Mouse (Mus musculus): ENCODE results near the gene Serp2.
"Not testable (repeated sequence)": the region's sequence is repeated elsewhere in the genome, so short reads cannot be mapped to it uniquely, and the experiment has no call there.

The Serp2 gene

GRCm38 (mm10) chr14:76569271-76569961 lies 12.7 kb upstream of the Serp2 start:
- no peak for DNase-seq (ENCODE audit: low spot score in 2 of 2)

DNA sequence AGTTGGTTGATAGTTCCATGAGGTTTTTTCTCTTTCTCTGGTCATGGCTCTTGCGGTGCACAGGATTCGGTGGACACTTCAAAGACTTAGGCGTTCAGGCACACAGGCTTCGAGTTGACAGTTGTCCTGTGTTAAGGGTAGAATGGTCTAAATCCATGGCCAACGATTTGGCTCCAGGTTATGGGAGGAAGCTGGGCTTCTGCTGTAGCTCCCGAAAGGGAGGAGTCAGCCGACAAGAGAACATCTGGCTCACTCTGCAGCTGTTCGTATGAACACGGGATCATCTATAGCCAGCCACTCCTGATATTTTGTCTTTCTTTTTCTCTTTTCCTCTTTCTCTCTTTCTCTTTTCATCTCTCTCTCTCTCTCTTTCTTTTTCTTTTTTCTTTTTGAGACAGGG lies 11.9 kb upstream of the Serp2 start:
- no peak for DNase-seq (ENCODE audit: low spot score in 2 of 2)

DNA sequence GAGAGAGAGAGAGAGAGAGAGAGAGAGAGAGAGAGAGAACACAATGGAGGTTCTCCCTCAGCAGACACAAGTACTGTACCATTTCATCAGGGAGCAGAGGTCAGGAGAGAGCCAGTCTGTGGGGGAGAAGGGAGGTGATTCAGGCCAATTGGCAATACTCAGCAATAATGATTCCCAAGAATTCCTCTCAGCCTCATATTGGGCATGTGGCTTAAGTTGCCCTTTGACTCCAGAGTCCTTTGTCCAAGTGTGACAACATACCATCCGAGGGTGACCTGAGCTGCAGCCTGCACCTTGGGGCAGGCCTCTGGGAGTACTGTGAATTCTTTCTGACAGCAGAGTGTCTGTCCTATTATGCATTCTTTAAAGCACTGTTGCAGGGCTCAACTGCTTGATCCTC lies 10.6 kb upstream of the Serp2 start:
- DNase-seq (ENCODE audit: low spot score in 2 of 2), result no peak

DNA sequence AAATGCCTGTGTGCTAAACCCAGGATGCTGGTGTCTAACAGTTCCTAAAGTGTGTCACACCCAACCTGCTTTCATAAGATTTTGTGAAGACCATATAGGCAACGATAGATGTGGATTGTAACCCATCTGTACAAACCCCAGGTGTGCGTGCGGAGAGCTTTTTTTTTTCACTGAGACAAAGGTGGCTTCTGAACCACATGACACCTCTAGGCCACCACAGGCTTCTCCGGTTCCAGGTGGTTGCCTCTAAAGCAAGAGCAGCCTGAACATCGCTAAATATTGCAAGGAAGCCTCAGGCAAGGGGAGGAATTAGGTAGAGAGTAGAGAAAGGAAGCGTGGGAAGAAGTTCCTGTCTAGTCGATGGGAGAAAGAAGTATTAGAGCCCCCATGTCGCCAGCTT lies 10.0 kb upstream of the Serp2 start:
- no peak for DNase-seq (ENCODE audit: low spot score in 2 of 2)

GRCm38 (mm10) chr14:76566193-76566592 lies 9.5 kb upstream of the Serp2 start:
- DNase-seq (ENCODE audit: low spot score in 2 of 2), result no peak

GRCm38 (mm10) chr14:76559208-76559607 lies 2.5 kb upstream of the Serp2 start:
- no peak for DNase-seq (ENCODE audit: low spot score in 2 of 2)

DNA sequence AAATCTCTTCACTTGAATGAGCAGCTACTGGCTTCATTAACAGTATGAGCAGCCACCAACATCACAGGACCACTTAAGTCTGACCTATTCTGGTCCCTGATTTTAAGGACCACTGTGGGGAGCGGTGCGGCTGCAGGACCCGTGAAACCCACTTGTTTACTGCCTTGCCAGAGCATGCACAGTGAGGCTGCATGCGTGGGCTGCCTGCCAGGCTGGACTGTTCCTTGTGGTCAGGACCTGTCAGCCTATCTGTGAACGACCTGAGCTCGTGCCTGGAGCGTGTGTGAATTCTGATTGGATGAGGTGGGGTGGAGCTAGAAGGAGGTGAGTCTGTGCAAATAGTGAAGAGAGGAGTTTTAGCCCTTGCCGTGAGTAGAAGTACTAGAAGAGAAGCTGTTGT lies 1.5 kb upstream of the Serp2 start:
- DNase-seq (ENCODE audit: low spot score in 2 of 2), result not testable (repeated sequence)

DNA sequence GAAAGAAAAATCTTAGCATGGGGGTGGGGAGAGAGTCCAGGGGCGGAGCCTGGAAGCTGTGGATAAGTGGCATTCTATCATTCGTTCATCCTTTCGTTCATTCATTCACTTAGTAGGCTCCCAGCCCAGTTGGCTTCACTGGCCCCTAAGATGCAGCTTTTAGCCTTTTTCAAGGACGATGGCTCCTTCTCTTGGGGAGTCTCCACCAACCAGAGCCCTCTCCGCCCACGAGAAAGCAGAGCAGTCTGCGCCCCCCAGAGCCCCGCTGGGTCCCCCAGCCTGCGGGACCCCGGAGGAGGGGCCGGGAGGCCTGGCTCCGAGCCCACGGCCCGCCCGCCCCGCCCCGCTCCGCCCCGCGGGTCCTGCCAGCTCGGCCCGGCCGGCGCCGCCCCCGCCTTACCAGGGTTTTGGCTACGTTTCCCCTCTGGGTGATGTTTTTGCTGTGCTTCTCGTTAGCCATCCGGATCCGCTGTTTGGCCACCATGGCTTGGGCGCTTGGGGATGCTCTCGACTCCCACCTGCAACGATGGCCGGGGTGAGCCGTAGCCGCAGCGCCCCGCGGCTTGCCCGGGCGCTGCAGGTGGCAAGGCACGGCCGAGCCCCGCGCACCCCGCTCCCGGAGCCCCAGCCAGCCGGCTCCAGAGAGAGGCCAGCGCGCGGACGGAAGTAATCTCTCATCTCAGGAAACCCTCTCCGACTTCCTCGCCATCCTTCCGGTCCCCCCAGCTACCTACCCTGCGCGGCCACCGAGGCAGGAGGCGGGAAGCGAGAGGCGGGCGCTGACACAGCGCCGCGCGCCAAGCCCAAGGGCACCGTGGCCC lies 448 bp downstream of the Serp2 start:
- peak; percentile 34 to 59 for DNase-seq (ENCODE audit: low spot score in 2 of 2)

- no peak for DNase-seq (ENCODE audit: low spot score in 2 of 2)
Measured at GRCm38 (mm10) chr14:76555263-76556030, 1.2 kb downstream of the Serp2 start.

GRCm38 (mm10) chr14:76544136-76544535 lies 12.6 kb downstream of the Serp2 start:
- no peak for DNase-seq (ENCODE audit: low spot score in 2 of 2)

DNA sequence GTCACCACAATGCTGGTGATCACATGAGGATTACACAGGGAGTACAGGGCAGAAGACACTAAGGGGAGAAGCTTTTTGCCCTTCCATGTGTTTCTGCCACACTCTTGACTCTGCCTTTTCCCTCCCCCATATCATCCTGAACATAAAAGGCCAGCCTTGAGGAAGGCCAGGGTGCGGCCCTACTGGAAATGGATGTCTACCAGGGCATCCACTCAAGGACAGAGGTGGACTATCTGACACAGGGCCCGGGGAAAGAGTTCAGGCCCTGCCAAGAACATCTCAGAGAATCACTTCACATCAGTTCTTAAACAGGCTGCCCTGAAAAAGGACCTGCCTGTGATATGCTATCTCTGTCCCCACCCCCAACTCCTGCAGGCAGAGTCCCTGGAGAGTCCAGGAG lies 15.3 kb downstream of the Serp2 start:
- DNase-seq (ENCODE audit: low spot score in 2 of 2), result no peak

DNA sequence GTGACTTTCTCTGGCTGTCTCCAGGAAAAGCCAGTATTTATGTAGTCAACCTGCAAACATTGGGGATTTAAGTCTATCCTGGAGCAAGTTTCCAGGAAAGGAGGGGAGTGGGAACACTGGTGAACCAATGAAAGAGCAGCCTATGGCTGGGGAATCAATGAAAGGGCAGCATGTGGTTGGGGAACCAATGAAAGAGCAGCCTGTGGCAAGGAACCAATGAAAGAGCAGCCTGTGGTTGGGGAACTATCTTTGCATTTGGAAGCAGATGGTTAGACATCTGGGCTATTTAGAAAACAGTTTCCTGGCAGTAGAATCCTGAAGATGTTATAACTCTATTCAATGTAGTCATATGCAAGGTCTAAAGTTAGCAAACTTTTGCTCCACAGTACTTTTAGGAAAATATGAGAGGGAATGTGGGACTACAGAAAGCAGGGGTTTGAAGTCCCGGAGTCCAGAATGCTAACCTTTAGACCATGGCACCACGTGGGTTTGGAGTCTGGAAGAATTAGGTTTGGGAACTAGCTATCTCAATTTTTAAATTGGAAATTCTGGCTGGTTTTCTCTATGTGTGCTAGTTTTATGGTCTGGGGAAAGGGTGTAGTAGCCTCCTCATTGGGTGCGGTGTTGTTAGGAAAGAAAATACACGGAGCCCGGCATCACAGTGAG lies 16.6 kb downstream of the Serp2 start:
- DNase-seq (ENCODE audit: low spot score in 2 of 2), result no peak

- DNase-seq (ENCODE audit: low spot score in 2 of 2), result no peak
Measured at GRCm38 (mm10) chr14:76536921-76537320, 19.8 kb downstream of the Serp2 start.

GRCm38 (mm10) chr14:76535096-76535495 lies 21.6 kb downstream of the Serp2 start:
- no peak for DNase-seq (ENCODE audit: low spot score in 2 of 2)

DNA sequence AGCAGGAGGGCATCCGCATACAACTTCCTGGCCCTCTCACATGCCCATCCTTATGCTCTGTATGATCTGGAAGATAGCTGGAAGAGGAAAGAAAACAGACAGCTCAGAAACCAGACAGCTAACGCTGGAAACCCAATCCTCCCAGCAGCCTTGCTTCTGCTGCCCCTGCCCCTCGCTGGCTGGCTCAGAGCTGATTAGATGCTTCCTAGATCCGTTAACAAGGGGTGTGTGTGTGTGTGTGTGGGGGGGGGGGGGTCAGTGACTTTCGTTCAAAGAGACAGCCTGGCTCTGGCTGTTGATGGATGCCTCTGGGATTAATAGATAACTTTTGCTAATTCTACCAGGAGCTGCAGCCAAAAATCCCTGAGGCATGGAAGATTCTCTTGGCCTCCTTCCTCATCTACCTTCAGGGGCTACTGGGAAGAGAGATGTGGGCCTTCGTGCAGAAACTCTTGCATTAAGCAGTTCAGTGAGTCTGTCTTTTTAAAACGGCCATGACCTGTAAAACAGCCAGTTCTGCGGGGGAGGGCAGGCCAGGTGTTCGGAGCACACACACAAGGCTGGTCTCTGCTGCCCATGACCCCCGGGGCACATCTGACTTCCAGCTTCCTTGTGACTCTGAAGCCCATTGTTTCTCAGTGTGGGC lies 23.4 kb downstream of the Serp2 start:
- DNase-seq (ENCODE audit: low spot score in 2 of 2), result no peak

GRCm38 (mm10) chr14:76532257-76533169 lies 24.2 kb downstream of the Serp2 start:
- DNase-seq (ENCODE audit: low spot score in 2 of 2), result no peak

DNA sequence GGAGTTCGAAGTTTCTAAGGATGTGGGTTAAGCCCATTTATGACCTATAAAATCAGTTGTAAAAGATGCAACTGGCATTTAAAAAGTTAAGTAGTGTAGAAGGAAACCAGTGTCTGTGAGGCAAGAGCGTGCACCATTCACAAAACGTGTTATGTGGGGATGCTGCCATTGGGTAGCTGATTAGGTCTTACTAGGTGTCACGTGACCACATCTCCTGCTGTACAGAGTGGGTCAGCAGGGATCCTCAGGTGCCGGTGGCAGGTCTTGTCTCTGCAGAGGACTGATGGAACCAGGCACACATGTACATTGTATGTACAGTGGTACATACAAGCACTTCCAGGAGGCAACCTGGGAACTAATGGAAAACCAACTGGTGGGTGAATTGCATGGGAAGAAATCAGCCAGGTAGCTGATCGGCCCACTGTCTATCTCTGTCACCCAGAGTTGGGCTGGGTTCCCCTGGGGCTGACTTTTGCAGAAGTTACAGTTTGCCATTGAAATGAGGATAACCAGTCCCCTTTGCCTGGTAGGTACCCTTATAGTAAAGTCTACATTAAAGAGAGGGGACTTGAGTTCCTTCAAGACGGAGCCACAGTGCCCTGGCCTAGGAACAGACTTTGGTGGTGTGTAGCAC lies 25.5 kb downstream of the Serp2 start:
- DNase-seq (ENCODE audit: low spot score in 2 of 2), result no peak

DNA sequence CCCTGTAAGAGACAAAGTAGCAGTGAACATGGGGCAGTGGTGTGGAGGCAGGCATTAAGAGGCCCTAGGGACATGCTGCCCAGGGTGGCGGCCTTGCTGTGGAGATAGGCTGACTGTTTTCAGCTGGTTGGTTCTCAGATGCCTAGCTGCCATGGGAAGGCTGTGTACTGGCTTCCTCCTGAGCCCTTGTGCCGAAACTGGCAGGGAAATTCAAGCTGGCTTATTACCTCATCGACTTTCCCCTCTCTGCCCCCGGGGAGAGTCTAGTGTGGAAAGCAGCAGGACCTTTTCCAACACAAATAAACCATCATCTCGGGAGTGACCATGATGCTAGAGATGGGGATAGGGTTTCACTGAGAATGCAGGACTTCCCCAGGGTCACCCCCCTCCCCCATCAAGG lies 28.0 kb downstream of the Serp2 start:
- no peak for DNase-seq (ENCODE audit: low spot score in 2 of 2)

DNA sequence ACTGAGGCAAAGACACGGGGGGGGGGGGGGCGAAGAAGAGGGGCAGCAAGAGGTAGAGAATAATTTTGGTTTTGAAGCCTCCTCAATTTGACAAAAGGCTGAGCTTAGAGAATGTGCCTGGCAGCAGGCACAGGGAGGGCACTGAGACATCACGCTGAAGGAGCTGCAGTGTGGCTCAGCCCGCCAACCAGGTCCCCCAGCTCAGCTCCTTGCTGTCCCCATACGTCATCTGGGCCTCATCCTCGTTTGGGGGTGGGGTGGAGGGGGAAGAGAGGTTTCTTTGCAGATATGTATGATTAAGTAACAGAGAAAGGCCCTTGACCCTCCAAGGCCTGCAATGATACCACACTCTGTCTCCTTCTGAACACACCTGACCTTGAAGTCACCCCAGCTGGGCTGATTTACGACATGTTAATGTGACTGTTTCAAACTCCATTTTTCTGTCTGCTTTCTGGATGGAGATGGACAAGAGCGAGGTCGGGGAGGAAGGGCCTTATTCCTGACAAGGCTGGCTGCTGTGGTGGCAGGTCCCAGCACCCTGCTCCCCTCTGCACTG lies 28.9 kb downstream of the Serp2 start:
- DNase-seq (ENCODE audit: low spot score in 2 of 2), result no peak

Measured in urinary bladder, adult 18-20 months (tissue).